Mouse (Mus musculus) limb, embryonic 11.5 days (tissue): ENCODE results near the gene Tex44. TPM values are rescaled to one million over a fixed set of nuclear protein-coding genes. Genes with fewer than 3 reads are reported as not detected.

ENCODE experiments used
- polyA plus RNA-seq: library from polyadenylated mRNA; unstranded; fragments of >200 nt; fragmentation: Nextera tagmentation; extraction: Ambion mirVana; gene quantifications from 2 replicates; pipeline ENCODE4 v1.2.1, GENCODE M21; 2014

Gene Tex44
- polyA plus RNA-seq, 1 experiment from 2014 or later: not detected

Other genes starting within 250 kb of the Tex44 start
- gene B3gnt7, start 123.5 kb upstream of the Tex44 start, polyA plus RNA-seq: 5.3 and 5.6 TPM in 2 replicates
- 483 and 544 TPM in 2 replicates for gene Ncl, start 66.9 kb upstream of the Tex44 start, polyA plus RNA-seq
- gene Nmur1, start 101 bp upstream of the Tex44 start, polyA plus RNA-seq: 0.12 and 0.40 TPM in 2 replicates
- gene Ptma, start 100.4 kb downstream of the Tex44 start, polyA plus RNA-seq: 4,370 and 4,506 TPM in 2 replicates
- gene Pde6d, start 156.3 kb downstream of the Tex44 start, polyA plus RNA-seq: 76.7 and 81.6 TPM in 2 replicates
- 57.8 and 61.6 TPM in 2 replicates for gene Cops7b, start 156.6 kb downstream of the Tex44 start, polyA plus RNA-seq
- gene Nppc, start 244.2 kb downstream of the Tex44 start, polyA plus RNA-seq: 0.55 and 0.67 TPM in 2 replicates